Comparison of ENCODE assay signal across 8 mouse cellular contexts in genomic region chr8:70598283-70598682, GRCm38 (mm10). TPM values are rescaled to one million over a fixed set of nuclear protein-coding genes. Genes with fewer than 3 reads are reported as not detected.
DNase-seq lines count a peak whose midpoint lies in the region; ATAC-seq and TF ChIP-seq lines count a peak whose summit lies in the region.

No protein-coding gene starts in this region.

- H3K4me1 ChIP-seq in embryonic facial prominence, embryonic 12.5 days: peaks cover 73% of the 10 kb centered on the region
- H3K4me1 ChIP-seq in heart, embryonic 11.5 days (ENCODE audit: control insufficient read depth, insufficient read depth, low read length): peaks cover 50% of the 10 kb centered on the region
- peaks cover 82% of the 10 kb centered on the region for H3K4me1 ChIP-seq in kidney, embryonic 15.5 days
- H3K4me1 ChIP-seq in liver, adult 2 months (ENCODE audit: control insufficient read depth, insufficient read depth, low read length): peaks cover 5% of the 10 kb centered on the region; the same call in 1 of the 2 replicates
- H3K4me1 ChIP-seq in neural tube, embryonic 11.5 days (ENCODE audit: control insufficient read depth, insufficient read depth, low read length): peaks cover 48% of the 10 kb centered on the region

- peaks cover 34% of the 10 kb centered on the region for H3K36me3 ChIP-seq in embryonic facial prominence, embryonic 12.5 days
- peaks cover 9% of the 10 kb centered on the region; the same call in 1 of the 2 replicates for H3K36me3 ChIP-seq in heart, embryonic 11.5 days (ENCODE audit: control insufficient read depth, insufficient read depth, low read length)
- H3K36me3 ChIP-seq in kidney, embryonic 15.5 days: peaks cover 46% of the 10 kb centered on the region
- H3K36me3 ChIP-seq in liver, adult 2 months (ENCODE audit: control insufficient read depth, insufficient read depth, low read length): no peaks in the 10 kb centered on the region
- H3K36me3 ChIP-seq in neural tube, embryonic 11.5 days (ENCODE audit: control insufficient read depth, insufficient read depth, low read length): peaks cover 7% of the 10 kb centered on the region

- DNase-seq in brain, adult 2 months (ENCODE audit: low read depth, low spot score): peak; percentile 91
- peak; percentile 43 for DNase-seq in liver, adult 2 months (ENCODE audit: extremely low read depth, low read depth, low spot score)
- DNase-seq in neural tube, embryonic 11.5 days (ENCODE audit: low spot score): peak; percentile 85
- peak; percentile 87 for DNase-seq in urinary bladder, postnatal 14 days (ENCODE audit: low spot score)
- no peak for DNase-seq in thymus, postnatal 14 days

- WGBS in embryonic facial prominence, embryonic 12.5 days: 1% methylated on average over 29 of the region's 29 CpGs
- 6% methylated on average over 29 of the region's 29 CpGs for WGBS in heart, embryonic 11.5 days (ENCODE audit: insufficient replicate concordance)
- WGBS in kidney, embryonic 15.5 days: 3% methylated on average over 29 of the region's 29 CpGs
- 20% methylated on average over 29 of the region's 29 CpGs for WGBS in liver, adult 2 months
- WGBS in neural tube, embryonic 11.5 days: 1% methylated on average over 29 of the region's 29 CpGs

- H3K4me3 ChIP-seq in embryonic facial prominence, embryonic 12.5 days: peak overlapping the region; percentile 49
- H3K4me3 ChIP-seq in heart, embryonic 11.5 days (ENCODE audit: low read depth, low read length): peak overlapping the region; percentile 52
- H3K4me3 ChIP-seq in kidney, embryonic 15.5 days (replicated peaks): peak overlapping the region; percentile 47
- no peak overlapping the region for H3K4me3 ChIP-seq in liver, adult 2 months (ENCODE audit: insufficient read depth, low read depth, low read length)
- peak overlapping the region; percentile 46 for H3K4me3 ChIP-seq in neural tube, embryonic 11.5 days (ENCODE audit: low read depth, low read length)

- TF ChIP-seq POLR2A in liver, adult 2 months (IDR thresholded peaks at IDR 0.05; ENCODE audit: extremely low read depth, insufficient read depth, low read length): no peak

- no peak for ATAC-seq in embryonic facial prominence, embryonic 12.5 days (ENCODE audit: insufficient number of reproducible peaks, insufficient read depth, low FRiP score, low TSS enrichment)
- 0 out of 2 replicates have a peak, but pooled peaks have one; percentile 1 for ATAC-seq in heart, embryonic 11.5 days (replicated peaks; ENCODE audit: insufficient number of reproducible peaks, low FRiP score, low TSS enrichment)
- peak; percentile 23; the same call in 1 of the 2 replicates for ATAC-seq in kidney, embryonic 15.5 days (replicated peaks; ENCODE audit: low FRiP score)
- ATAC-seq in neural tube, embryonic 11.5 days (ENCODE audit: insufficient read depth, low FRiP score, low TSS enrichment): peak; percentile 14

- H3K4me2 ChIP-seq in embryonic facial prominence, embryonic 12.5 days (replicated peaks): peak overlapping the region; percentile 84
- H3K4me2 ChIP-seq in heart, embryonic 11.5 days: peak overlapping the region; percentile 76
- peak overlapping the region; percentile 80 for H3K4me2 ChIP-seq in kidney, embryonic 15.5 days
- H3K4me2 ChIP-seq in neural tube, embryonic 11.5 days (ENCODE audit: low read depth): peak overlapping the region; percentile 90

- TF ChIP-seq CTCF in liver, adult 2 months (IDR thresholded peaks at IDR 0.05; ENCODE audit: low read depth, low read length): peak; percentile 85

- no peaks in the 10 kb centered on the region for H3K9me3 ChIP-seq in embryonic facial prominence, embryonic 12.5 days
- H3K9me3 ChIP-seq in heart, embryonic 11.5 days (replicated peaks; ENCODE audit: control insufficient read depth, low read length): 0 out of 2 replicates have a peak, but pooled peaks cover 2% of the 10 kb centered on the region
- no peaks in the 10 kb centered on the region for H3K9me3 ChIP-seq in kidney, embryonic 15.5 days (replicated peaks)
- H3K9me3 ChIP-seq in neural tube, embryonic 11.5 days (ENCODE audit: control insufficient read depth, low read length): 0 out of 2 replicates have a peak, but pooled peaks cover 2% of the 10 kb centered on the region

- H3K27me3 ChIP-seq in embryonic facial prominence, embryonic 12.5 days: no peaks in the 10 kb centered on the region
- no peaks in the 10 kb centered on the region for H3K27me3 ChIP-seq in heart, embryonic 11.5 days (ENCODE audit: control insufficient read depth, insufficient read depth, low read length)
- H3K27me3 ChIP-seq in kidney, embryonic 15.5 days: no peaks in the 10 kb centered on the region
- no peaks in the 10 kb centered on the region for H3K27me3 ChIP-seq in liver, adult 2 months (ENCODE audit: control insufficient read depth, insufficient read depth, low read length)
- 0 out of 2 replicates have a peak, but pooled peaks cover 7% of the 10 kb centered on the region for H3K27me3 ChIP-seq in neural tube, embryonic 11.5 days (ENCODE audit: control insufficient read depth, insufficient read depth, low read length)

- H3K9ac ChIP-seq in embryonic facial prominence, embryonic 12.5 days: peak overlapping the region; percentile 73
- H3K9ac ChIP-seq in heart, embryonic 11.5 days (ENCODE audit: low read depth, low read length): peak overlapping the region; percentile 75
- peak overlapping the region; percentile 59 for H3K9ac ChIP-seq in kidney, embryonic 15.5 days
- H3K9ac ChIP-seq in liver, adult 2 months (ENCODE audit: low read depth, low read length): no peak overlapping the region
- H3K9ac ChIP-seq in neural tube, embryonic 11.5 days (ENCODE audit: low read length): peak overlapping the region; percentile 81

- no peaks in the 10 kb centered on the region for H3K79me2 ChIP-seq in liver, adult 2 months (ENCODE audit: control insufficient read depth, insufficient read depth, low read length)

- peak overlapping the region; percentile 65 for H3K27ac ChIP-seq in embryonic facial prominence, embryonic 12.5 days
- peak overlapping the region; percentile 18; the same call in 1 of the 2 replicates for H3K27ac ChIP-seq in heart, embryonic 11.5 days (ENCODE audit: low read depth, low read length)
- peak overlapping the region; percentile 51 for H3K27ac ChIP-seq in kidney, embryonic 15.5 days
- H3K27ac ChIP-seq in liver, adult 2 months (replicated peaks; ENCODE audit: insufficient read depth, low read depth, low read length): no peak overlapping the region
- 0 out of 2 replicates have a peak overlapping the region, but pooled peaks have one; percentile 8 for H3K27ac ChIP-seq in neural tube, embryonic 11.5 days (ENCODE audit: low read depth, low read length)

RNA-seq across cellular contexts. Expression of gene Isyna1, which starts 4.1 kb away (rescaled TPM):
- 185 and 195 TPM in 2 replicates for polyA plus RNA-seq in embryonic facial prominence, embryonic 12.5 days (2016; fragmentation: Nextera tagmentation; extraction: Ambion mirVana)
- polyA plus RNA-seq in heart, embryonic 11.5 days (2014; fragmentation: Nextera tagmentation; extraction: Ambion mirVana): 86.0 and 95.3 TPM in 2 replicates
- 180 and 198 TPM in 2 replicates for polyA plus RNA-seq in kidney, embryonic 15.5 days (2015; fragmentation: Nextera tagmentation; extraction: Ambion mirVana)
- 3.2 and 6.4 TPM in 2 replicates for total RNA-seq in liver, adult 2 months (2014; rRNA removed)
- polyA plus RNA-seq in liver, adult 2 months (2012; rRNA removed): 9.4 and 16.6 TPM in 2 replicates
- polyA plus RNA-seq in neural tube, embryonic 11.5 days (2014; fragmentation: Nextera tagmentation; extraction: Ambion mirVana): 87.9 and 90.7 TPM in 2 replicates

RNA-seq across cellular contexts. Expression of gene Ssbp4, which starts 10.4 kb away (rescaled TPM):
- polyA plus RNA-seq in embryonic facial prominence, embryonic 12.5 days (2016; fragmentation: Nextera tagmentation; extraction: Ambion mirVana): 134 and 142 TPM in 2 replicates
- 72.5 and 78.9 TPM in 2 replicates for polyA plus RNA-seq in heart, embryonic 11.5 days (2014; fragmentation: Nextera tagmentation; extraction: Ambion mirVana)
- 135 and 145 TPM in 2 replicates for polyA plus RNA-seq in kidney, embryonic 15.5 days (2015; fragmentation: Nextera tagmentation; extraction: Ambion mirVana)
- total RNA-seq in liver, adult 2 months (2014; rRNA removed): 2.3 and 5.0 TPM in 2 replicates
- 13.5 and 16.4 TPM in 2 replicates for polyA plus RNA-seq in liver, adult 2 months (2012; rRNA removed)
- polyA plus RNA-seq in neural tube, embryonic 11.5 days (2014; fragmentation: Nextera tagmentation; extraction: Ambion mirVana): 125 and 137 TPM in 2 replicates

RNA-seq across cellular contexts. Expression of gene Lrrc25, which starts 17.7 kb away (rescaled TPM):
- polyA plus RNA-seq in embryonic facial prominence, embryonic 12.5 days (2016; fragmentation: Nextera tagmentation; extraction: Ambion mirVana): 1.1 and 1.2 TPM in 2 replicates
- polyA plus RNA-seq in heart, embryonic 11.5 days (2014; fragmentation: Nextera tagmentation; extraction: Ambion mirVana): 0.19 and 0.59 TPM in 2 replicates
- polyA plus RNA-seq in kidney, embryonic 15.5 days (2015; fragmentation: Nextera tagmentation; extraction: Ambion mirVana): 2.5 TPM in 2 replicates
- total RNA-seq in liver, adult 2 months (2014; rRNA removed): 1.4 and 2.3 TPM in 2 replicates
- polyA plus RNA-seq in liver, adult 2 months (2012; rRNA removed): 2.5 and 7.0 TPM in 2 replicates
- polyA plus RNA-seq in neural tube, embryonic 11.5 days (2014; fragmentation: Nextera tagmentation; extraction: Ambion mirVana): 0.85 and 1.2 TPM in 2 replicates

RNA-seq across cellular contexts. Expression of gene Gdf15, which starts 34.0 kb away (rescaled TPM):
- polyA plus RNA-seq in embryonic facial prominence, embryonic 12.5 days (2016; fragmentation: Nextera tagmentation; extraction: Ambion mirVana): not detected in 2 replicates
- polyA plus RNA-seq in heart, embryonic 11.5 days (2014; fragmentation: Nextera tagmentation; extraction: Ambion mirVana): 0.26 and 0.37 TPM in 2 replicates
- polyA plus RNA-seq in kidney, embryonic 15.5 days (2015; fragmentation: Nextera tagmentation; extraction: Ambion mirVana): 0.46 and 0.77 TPM in 2 replicates
- 5.8 and 12.6 TPM in 2 replicates for total RNA-seq in liver, adult 2 months (2014; rRNA removed)
- polyA plus RNA-seq in liver, adult 2 months (2012; rRNA removed): 23.8 and 27.7 TPM in 2 replicates
- 0.28 TPM in 1 of 2 replicates, not detected in the other for polyA plus RNA-seq in neural tube, embryonic 11.5 days (2014; fragmentation: Nextera tagmentation; extraction: Ambion mirVana)

RNA-seq across cellular contexts. Expression of gene Ell, which starts 59.0 kb away (rescaled TPM):
- polyA plus RNA-seq in embryonic facial prominence, embryonic 12.5 days (2016; fragmentation: Nextera tagmentation; extraction: Ambion mirVana): 19.1 TPM in 2 replicates
- polyA plus RNA-seq in heart, embryonic 11.5 days (2014; fragmentation: Nextera tagmentation; extraction: Ambion mirVana): 14.1 and 14.7 TPM in 2 replicates
- polyA plus RNA-seq in kidney, embryonic 15.5 days (2015; fragmentation: Nextera tagmentation; extraction: Ambion mirVana): 20.3 and 23.8 TPM in 2 replicates
- 10.0 and 13.6 TPM in 2 replicates for total RNA-seq in liver, adult 2 months (2014; rRNA removed)
- polyA plus RNA-seq in liver, adult 2 months (2012; rRNA removed): 19.6 and 25.0 TPM in 2 replicates
- polyA plus RNA-seq in neural tube, embryonic 11.5 days (2014; fragmentation: Nextera tagmentation; extraction: Ambion mirVana): 18.8 and 22.2 TPM in 2 replicates
